Mouse (Mus musculus) spleen, adult 2 months (tissue): ENCODE data around the gene Trmt11.

ENCODE experiments used
- CTCF ChIP-seq: fragments of 200-500 bp; IDR thresholded peaks from 2 replicates; pipeline ENCODE4 v1.5.1; 2011; ENCODE audit warnings: mild to moderate bottlenecking, inconsistent platforms; ENCODE audit not compliant: insufficient read depth, insufficient read length, insufficient replicate concordance; ENCODE audit errors: extremely low read depth
- POLR2A ChIP-seq: fragments of 200-500 bp; IDR thresholded peaks from 2 replicates; pipeline ENCODE4 v1.6.1; 2011; ENCODE audit warnings: low read depth, low read length, inconsistent platforms

- TF ChIP-seq POLR2A (no peak), CTCF (no peak)
These were observed 12.5 kb upstream of the Trmt11 start for GRCm38 (mm10) chr10:30613039-30613438.
